Mouse (Mus musculus): ENCODE data around the gene Usp29.
A peak's percentile ranks its signal among the peaks of the same experiment; 100 is the strongest.

- TF ChIP-seq CTCF (IDR thresholded peaks at IDR 0.05; ENCODE audit: extremely low read depth, insufficient read depth, low read length) (peak; percentile 26), POLR2A (IDR thresholded peaks at IDR 0.05; ENCODE audit: extremely low read depth, insufficient read depth, low read length) (no peak)
Observed at GRCm38 (mm10) chr7:6727351-6728121, 2.8 kb upstream of the Usp29 start.

Measured in cortical plate, adult 2 months (tissue).